Mouse (Mus musculus): ENCODE measurements at regions not wholly inside any gene's neighbourhood (a gene's known extent, or its start where the extent isn't known, plus 50 kb on each side); places are given as distances from the start of the nearest gene placed in this dataset.

- Histone ChIP-seq H3K9me3 (ENCODE audit: control insufficient read depth, low read length) (no peaks in the 10 kb centered on the region), H3K4me3 (ENCODE audit: low read depth, low read length) (no peak overlapping the region), H3K27ac (ENCODE audit: low read depth, low read length) (no peak overlapping the region), H3K4me1 (ENCODE audit: control insufficient read depth, insufficient read depth, low read length) (no peaks in the 10 kb centered on the region), H3K27me3 (ENCODE audit: control insufficient read depth, insufficient read depth, low read length) (no peaks in the 10 kb centered on the region), H3K36me3 (ENCODE audit: control insufficient read depth, insufficient read depth, low read length) (no peaks in the 10 kb centered on the region), H3K4me2 (no peak overlapping the region), H3K9ac (ENCODE audit: low read length) (no peak overlapping the region)
- WGBS: 79% methylated on average over 8 of the region's 8 CpGs
- ATAC-seq (ENCODE audit: low FRiP score) (no peak), DNase-seq (ENCODE audit: low spot score, missing footprints) (no peak)
Observed at GRCm38 (mm10) chr11:64369516-64369915, 65.6 kb upstream of the Hs3st3a1 start.

GRCm38 (mm10) chr11:64335456-64335855 lies 99.7 kb upstream of the Hs3st3a1 start:
- H3K4me3 ChIP-seq (ENCODE audit: low read depth, low read length): no peak overlapping the region
- H3K9me3 ChIP-seq (ENCODE audit: control insufficient read depth, low read length): no peaks in the 10 kb centered on the region
- H3K36me3 ChIP-seq (ENCODE audit: control insufficient read depth, insufficient read depth, low read length): no peaks in the 10 kb centered on the region
- H3K27ac ChIP-seq (ENCODE audit: low read depth, low read length): no peak overlapping the region
- WGBS: 80% methylated on average over 11 of the region's 11 CpGs
- no peak overlapping the region for H3K4me2 ChIP-seq
- ATAC-seq (ENCODE audit: low FRiP score): no peak
- DNase-seq (ENCODE audit: low spot score, missing footprints): peak; percentile 65
- no peaks in the 10 kb centered on the region for H3K4me1 ChIP-seq (ENCODE audit: control insufficient read depth, insufficient read depth, low read length)
- no peaks in the 10 kb centered on the region for H3K27me3 ChIP-seq (ENCODE audit: control insufficient read depth, insufficient read depth, low read length)
- H3K9ac ChIP-seq (ENCODE audit: low read length): no peak overlapping the region

- Histone ChIP-seq H3K36me3 (ENCODE audit: control insufficient read depth, insufficient read depth, low read length) (no peaks in the 10 kb centered on the region), H3K27ac (ENCODE audit: low read depth, low read length) (no peak overlapping the region), H3K27me3 (ENCODE audit: control insufficient read depth, insufficient read depth, low read length) (no peaks in the 10 kb centered on the region), H3K4me3 (ENCODE audit: low read depth, low read length) (no peak overlapping the region), H3K9ac (ENCODE audit: low read length) (no peak overlapping the region), H3K4me2 (no peak overlapping the region), H3K9me3 (ENCODE audit: control insufficient read depth, low read length) (no peaks in the 10 kb centered on the region), H3K4me1 (ENCODE audit: control insufficient read depth, insufficient read depth, low read length) (no peaks in the 10 kb centered on the region)
- 89% methylated on average over 7 of the region's 7 CpGs for whole genome bisulfite sequencing
- DNase-seq (ENCODE audit: low spot score, missing footprints) (peak; percentile 12), ATAC-seq (ENCODE audit: low FRiP score) (no peak)
Observed at GRCm38 (mm10) chr11:64332406-64332805, 102.7 kb upstream of the Hs3st3a1 start.

GRCm38 (mm10) chr11:64331811-64332210 lies 103.3 kb upstream of the Hs3st3a1 start:
- no peak for ATAC-seq (ENCODE audit: low FRiP score)
- WGBS: 89% methylated on average over 5 of the region's 5 CpGs
- Histone ChIP-seq H3K36me3 (ENCODE audit: control insufficient read depth, insufficient read depth, low read length) (no peaks in the 10 kb centered on the region), H3K9ac (ENCODE audit: low read length) (no peak overlapping the region), H3K4me1 (ENCODE audit: control insufficient read depth, insufficient read depth, low read length) (no peaks in the 10 kb centered on the region), H3K27me3 (ENCODE audit: control insufficient read depth, insufficient read depth, low read length) (no peaks in the 10 kb centered on the region), H3K9me3 (ENCODE audit: control insufficient read depth, low read length) (no peaks in the 10 kb centered on the region), H3K4me3 (ENCODE audit: low read depth, low read length) (no peak overlapping the region), H3K4me2 (no peak overlapping the region), H3K27ac (ENCODE audit: low read depth, low read length) (no peak overlapping the region)
- peak; percentile 44 for DNase-seq (ENCODE audit: low spot score, missing footprints)

GRCm38 (mm10) chr11:64329129-64329528 lies 106.0 kb upstream of the Hs3st3a1 start:
- Histone ChIP-seq H3K36me3 (ENCODE audit: control insufficient read depth, insufficient read depth, low read length) (no peaks in the 10 kb centered on the region), H3K27me3 (ENCODE audit: control insufficient read depth, insufficient read depth, low read length) (no peaks in the 10 kb centered on the region), H3K4me3 (ENCODE audit: low read depth, low read length) (no peak overlapping the region), H3K9me3 (ENCODE audit: control insufficient read depth, low read length) (no peaks in the 10 kb centered on the region), H3K4me1 (ENCODE audit: control insufficient read depth, insufficient read depth, low read length) (no peaks in the 10 kb centered on the region), H3K9ac (ENCODE audit: low read length) (no peak overlapping the region), H3K4me2 (no peak overlapping the region), H3K27ac (ENCODE audit: low read depth, low read length) (no peak overlapping the region)
- no peak for DNase-seq (ENCODE audit: low spot score, missing footprints)
- no peak for ATAC-seq (ENCODE audit: low FRiP score)
- WGBS: 82% methylated on average over 3 of the region's 3 CpGs

GRCm38 (mm10) chr11:64327771-64328170 lies 107.4 kb upstream of the Hs3st3a1 start:
- Histone ChIP-seq H3K27me3 (ENCODE audit: control insufficient read depth, insufficient read depth, low read length) (no peaks in the 10 kb centered on the region), H3K4me2 (no peak overlapping the region), H3K4me3 (ENCODE audit: low read depth, low read length) (no peak overlapping the region), H3K9ac (ENCODE audit: low read length) (no peak overlapping the region), H3K36me3 (ENCODE audit: control insufficient read depth, insufficient read depth, low read length) (no peaks in the 10 kb centered on the region), H3K27ac (ENCODE audit: low read depth, low read length) (no peak overlapping the region), H3K4me1 (ENCODE audit: control insufficient read depth, insufficient read depth, low read length) (no peaks in the 10 kb centered on the region), H3K9me3 (ENCODE audit: control insufficient read depth, low read length) (no peaks in the 10 kb centered on the region)
- whole genome bisulfite sequencing: 84% methylated on average over 3 of the region's 3 CpGs
- DNase-seq (ENCODE audit: low spot score, missing footprints) (no peak), ATAC-seq (ENCODE audit: low FRiP score) (no peak)

GRCm38 (mm10) chr11:64326646-64327045 lies 108.5 kb upstream of the Hs3st3a1 start:
- H3K9me3 ChIP-seq (ENCODE audit: control insufficient read depth, low read length): no peaks in the 10 kb centered on the region
- 92% methylated on average over 7 of the region's 7 CpGs for WGBS
- no peak for ATAC-seq (ENCODE audit: low FRiP score)
- no peak overlapping the region for H3K4me3 ChIP-seq (ENCODE audit: low read depth, low read length)
- no peaks in the 10 kb centered on the region for H3K4me1 ChIP-seq (ENCODE audit: control insufficient read depth, insufficient read depth, low read length)
- H3K4me2 ChIP-seq: no peak overlapping the region
- no peak overlapping the region for H3K9ac ChIP-seq (ENCODE audit: low read length)
- H3K27ac ChIP-seq (ENCODE audit: low read depth, low read length): no peak overlapping the region
- H3K36me3 ChIP-seq (ENCODE audit: control insufficient read depth, insufficient read depth, low read length): no peaks in the 10 kb centered on the region
- H3K27me3 ChIP-seq (ENCODE audit: control insufficient read depth, insufficient read depth, low read length): no peaks in the 10 kb centered on the region
- peak; percentile 73 for DNase-seq (ENCODE audit: low spot score, missing footprints)

GRCm38 (mm10) chr11:64321900-64322425 lies 113.2 kb upstream of the Hs3st3a1 start:
- Histone ChIP-seq H3K36me3 (ENCODE audit: control insufficient read depth, insufficient read depth, low read length) (no peaks in the 10 kb centered on the region), H3K9ac (ENCODE audit: low read length) (no peak overlapping the region), H3K4me2 (no peak overlapping the region), H3K4me3 (ENCODE audit: low read depth, low read length) (no peak overlapping the region), H3K27ac (ENCODE audit: low read depth, low read length) (no peak overlapping the region), H3K4me1 (ENCODE audit: control insufficient read depth, insufficient read depth, low read length) (no peaks in the 10 kb centered on the region), H3K27me3 (ENCODE audit: control insufficient read depth, insufficient read depth, low read length) (no peaks in the 10 kb centered on the region), H3K9me3 (ENCODE audit: control insufficient read depth, low read length) (no peaks in the 10 kb centered on the region)
- 91% methylated on average over 8 of the region's 8 CpGs for WGBS
- no peak for DNase-seq (ENCODE audit: low spot score, missing footprints)
- no peak for ATAC-seq (ENCODE audit: low FRiP score)

GRCm38 (mm10) chr11:64317458-64317857 lies 117.7 kb upstream of the Hs3st3a1 start:
- Histone ChIP-seq H3K4me1 (ENCODE audit: control insufficient read depth, insufficient read depth, low read length) (peaks cover 2% of the 10 kb centered on the region; the same call in 1 of the 2 replicates), H3K27me3 (ENCODE audit: control insufficient read depth, insufficient read depth, low read length) (no peaks in the 10 kb centered on the region), H3K9ac (ENCODE audit: low read length) (no peak overlapping the region), H3K9me3 (ENCODE audit: control insufficient read depth, low read length) (no peaks in the 10 kb centered on the region), H3K27ac (ENCODE audit: low read depth, low read length) (no peak overlapping the region), H3K4me2 (no peak overlapping the region), H3K4me3 (ENCODE audit: low read depth, low read length) (no peak overlapping the region), H3K36me3 (ENCODE audit: control insufficient read depth, insufficient read depth, low read length) (no peaks in the 10 kb centered on the region)
- 87% methylated on average over 6 of the region's 6 CpGs for WGBS
- DNase-seq (ENCODE audit: low spot score, missing footprints) (no peak), ATAC-seq (ENCODE audit: low FRiP score) (no peak)

All from midbrain, embryonic 11.5 days (tissue).